Mouse (Mus musculus): Measurements from ENCODE around the gene Pfdn5. TPM values are rescaled to one million over a fixed set of nuclear protein-coding genes. Genes with fewer than 3 reads are reported as not detected.

The Pfdn5 gene
- 145 and 153 TPM in 2 replicates for total RNA-seq (2014; rRNA removed)
- 525 and 567 TPM in 2 replicates for polyA plus RNA-seq (2015; fragmentation: Nextera tagmentation; extraction: Ambion mirVana)

GRCm38 (mm10) chr15:102326022-102326576 is at the start of gene Pfdn5:
Gene Pfdn5, plus strand, starts transcription at chr15:102326116.
- ATAC-seq (ENCODE audit: low FRiP score) (peak; percentile 90), DNase-seq (ENCODE audit: low spot score) (peak; percentile 89)
- peak within 1 kb of the TSS; percentile 67 for H3K27ac ChIP-seq (ENCODE audit: low read depth, low read length)
- WGBS: under 1% methylated on average over 38 of the region's 40 CpGs
- TF ChIP-seq CTCF (IDR thresholded peaks at IDR 0.05): peak; percentile 64
- H3K9ac ChIP-seq (replicated peaks; ENCODE audit: low read length, poor library complexity, severe bottlenecking): peak within 1 kb of the TSS; percentile 83
- peaks cover 8% of the 10 kb centered on the region for H3K4me1 ChIP-seq (ENCODE audit: insufficient read depth, low read length)
- H3K36me3 ChIP-seq (ENCODE audit: insufficient read depth, low read length): peaks cover 13% of the 10 kb centered on the region; the same call in 1 of the 2 replicates
- peak within 1 kb of the TSS; percentile 69 for H3K4me3 ChIP-seq (ENCODE audit: low read depth, low read length)
- no peaks in the 10 kb centered on the region for H3K27me3 ChIP-seq (ENCODE audit: insufficient read depth, low read length)
- H3K9me3 ChIP-seq (ENCODE audit: low read length): no peaks in the 10 kb centered on the region
- H3K4me2 ChIP-seq (ENCODE audit: low read depth, low read length, poor library complexity, severe bottlenecking): peak within 1 kb of the TSS; percentile 76

- Histone ChIP-seq H3K4me2 (ENCODE audit: low read depth, low read length, poor library complexity, severe bottlenecking) (peak overlapping the region; percentile 88), H3K27ac (ENCODE audit: low read depth, low read length) (peak overlapping the region; percentile 76; the same call in 1 of the 2 replicates), H3K4me1 (ENCODE audit: insufficient read depth, low read length) (peaks cover 6% of the 10 kb centered on the region; the same call in 1 of the 2 replicates), H3K4me3 (ENCODE audit: low read depth, low read length) (peak overlapping the region; percentile 80), H3K36me3 (ENCODE audit: insufficient read depth, low read length) (peaks cover 20% of the 10 kb centered on the region), H3K9me3 (ENCODE audit: low read length) (no peaks in the 10 kb centered on the region), H3K27me3 (ENCODE audit: insufficient read depth, low read length) (no peaks in the 10 kb centered on the region), H3K9ac (replicated peaks; ENCODE audit: low read length, poor library complexity, severe bottlenecking) (peak overlapping the region; percentile 78; the same call in 1 of the 2 replicates)
- TF ChIP-seq CTCF (IDR thresholded peaks at IDR 0.05): no peak
- ATAC-seq (ENCODE audit: low FRiP score): no peak
- 35% methylated on average over 7 of the region's 7 CpGs for WGBS
- no peak for DNase-seq (ENCODE audit: low spot score)
These were observed 47.2 kb upstream of the Pfdn5 start for GRCm38 (mm10) chr15:102278726-102279091.

GRCm38 (mm10) chr15:102279092-102279782 is 46.7 kb upstream of the Pfdn5 start, which contains the start of gene Mfsd5:
Gene Mfsd5, plus strand, starts transcription at chr15:102279454.
- peak; percentile 94 for ATAC-seq (ENCODE audit: low FRiP score)
- Histone ChIP-seq H3K27ac (ENCODE audit: low read depth, low read length) (peak within 1 kb of the TSS; percentile 76), H3K9ac (replicated peaks; ENCODE audit: low read length, poor library complexity, severe bottlenecking) (peak within 1 kb of the TSS; percentile 78), H3K4me2 (ENCODE audit: low read depth, low read length, poor library complexity, severe bottlenecking) (peak within 1 kb of the TSS; percentile 88), H3K4me3 (ENCODE audit: low read depth, low read length) (peak within 1 kb of the TSS; percentile 80), H3K27me3 (ENCODE audit: insufficient read depth, low read length) (no peaks in the 10 kb centered on the region), H3K9me3 (ENCODE audit: low read length) (no peaks in the 10 kb centered on the region), H3K4me1 (ENCODE audit: insufficient read depth, low read length) (peaks cover 6% of the 10 kb centered on the region; the same call in 1 of the 2 replicates), H3K36me3 (ENCODE audit: insufficient read depth, low read length) (peaks cover 20% of the 10 kb centered on the region)
- WGBS: under 1% methylated on average over 65 of the region's 65 CpGs
- peak; percentile 90 for DNase-seq (ENCODE audit: low spot score)
- peak; percentile 48 for TF ChIP-seq CTCF (IDR thresholded peaks at IDR 0.05)

GRCm38 (mm10) chr15:102279783-102280520 is 46.0 kb upstream of the Pfdn5 start:
- peaks cover 6% of the 10 kb centered on the region; the same call in 1 of the 2 replicates for H3K4me1 ChIP-seq (ENCODE audit: insufficient read depth, low read length)
- no peak for DNase-seq (ENCODE audit: low spot score)
- peak; percentile 45 for ATAC-seq (ENCODE audit: low FRiP score)
- TF ChIP-seq CTCF (IDR thresholded peaks at IDR 0.05): no peak
- H3K4me3 ChIP-seq (ENCODE audit: low read depth, low read length): peak overlapping the region; percentile 80
- H3K27ac ChIP-seq (ENCODE audit: low read depth, low read length): peak overlapping the region; percentile 76
- peaks cover 20% of the 10 kb centered on the region for H3K36me3 ChIP-seq (ENCODE audit: insufficient read depth, low read length)
- H3K27me3 ChIP-seq (ENCODE audit: insufficient read depth, low read length): no peaks in the 10 kb centered on the region
- WGBS: 35% methylated on average over 13 of the region's 13 CpGs
- H3K4me2 ChIP-seq (ENCODE audit: low read depth, low read length, poor library complexity, severe bottlenecking): peak overlapping the region; percentile 88
- no peaks in the 10 kb centered on the region for H3K9me3 ChIP-seq (ENCODE audit: low read length)
- peak overlapping the region; percentile 78 for H3K9ac ChIP-seq (replicated peaks; ENCODE audit: low read length, poor library complexity, severe bottlenecking)

GRCm38 (mm10) chr15:102280623-102281022 is 45.3 kb upstream of the Pfdn5 start:
- no peaks in the 10 kb centered on the region for H3K27me3 ChIP-seq (ENCODE audit: insufficient read depth, low read length)
- ATAC-seq (ENCODE audit: low FRiP score) (no peak), DNase-seq (ENCODE audit: low spot score) (no peak)
- H3K9me3 ChIP-seq (ENCODE audit: low read length): no peaks in the 10 kb centered on the region
- H3K27ac ChIP-seq (ENCODE audit: low read depth, low read length): no peak overlapping the region
- no peak overlapping the region for H3K4me3 ChIP-seq (ENCODE audit: low read depth, low read length)
- H3K4me2 ChIP-seq (ENCODE audit: low read depth, low read length, poor library complexity, severe bottlenecking): peak overlapping the region; percentile 88; the same call in 1 of the 2 replicates
- H3K4me1 ChIP-seq (ENCODE audit: insufficient read depth, low read length): peaks cover 6% of the 10 kb centered on the region; the same call in 1 of the 2 replicates
- TF ChIP-seq CTCF (IDR thresholded peaks at IDR 0.05): no peak
- H3K9ac ChIP-seq (replicated peaks; ENCODE audit: low read length, poor library complexity, severe bottlenecking): no peak overlapping the region
- H3K36me3 ChIP-seq (ENCODE audit: insufficient read depth, low read length): peaks cover 20% of the 10 kb centered on the region
- 96% methylated on average over 19 of the region's 19 CpGs for WGBS
